Mouse (Mus musculus) cerebellum, adult 11-12 months (tissue): Measurements from ENCODE around the gene Ltf.

Experiments used
- DNase-seq: peaks from one replicate; pipeline ENCODE4 v3.0.0; 2022

The Ltf gene

DNA sequence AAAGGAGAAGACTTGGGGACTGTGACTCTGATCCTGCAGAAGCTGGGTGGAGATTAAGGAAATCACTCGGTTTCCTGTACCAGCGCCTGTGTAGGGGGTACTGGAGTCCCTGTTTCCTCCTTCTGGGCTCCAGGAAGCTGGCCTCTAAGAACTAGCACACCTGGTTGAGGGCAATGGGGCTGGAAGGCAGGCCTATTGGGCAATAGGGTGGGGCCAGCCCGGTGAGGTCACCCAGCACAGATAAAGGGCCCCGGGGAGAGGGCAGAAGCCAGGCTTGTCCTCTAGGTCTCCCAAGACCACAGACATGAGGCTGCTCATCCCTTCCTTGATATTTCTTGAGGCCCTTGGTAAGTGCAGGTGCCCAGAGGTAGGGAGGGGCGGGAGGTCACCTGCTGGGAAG, at the start of gene Ltf:
Gene Ltf, plus strand, starts transcription at position 250 of the 400 bp plus-strand sequence.
- DNase-seq: no peak

DNA sequence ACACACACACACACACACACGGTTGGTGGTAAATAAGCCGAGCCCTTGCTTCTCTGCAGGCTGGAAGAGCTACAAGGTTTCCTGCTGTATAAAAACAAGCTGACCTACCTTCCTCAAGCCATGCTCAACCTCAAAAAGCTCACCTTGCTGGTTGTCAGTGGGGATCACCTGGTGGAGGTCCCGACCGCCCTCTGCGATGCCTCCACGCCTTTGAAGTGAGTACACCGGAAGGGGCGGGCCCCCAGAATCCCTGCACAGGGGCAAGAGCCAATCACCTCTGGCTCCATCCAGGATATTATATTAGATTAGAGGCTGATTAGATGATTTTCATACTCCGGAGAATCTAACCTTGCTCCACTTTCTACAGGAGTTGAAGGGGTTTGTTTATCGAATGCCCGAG, 39.7 kb upstream of the Ltf start:
- DNase-seq: no peak

DNA sequence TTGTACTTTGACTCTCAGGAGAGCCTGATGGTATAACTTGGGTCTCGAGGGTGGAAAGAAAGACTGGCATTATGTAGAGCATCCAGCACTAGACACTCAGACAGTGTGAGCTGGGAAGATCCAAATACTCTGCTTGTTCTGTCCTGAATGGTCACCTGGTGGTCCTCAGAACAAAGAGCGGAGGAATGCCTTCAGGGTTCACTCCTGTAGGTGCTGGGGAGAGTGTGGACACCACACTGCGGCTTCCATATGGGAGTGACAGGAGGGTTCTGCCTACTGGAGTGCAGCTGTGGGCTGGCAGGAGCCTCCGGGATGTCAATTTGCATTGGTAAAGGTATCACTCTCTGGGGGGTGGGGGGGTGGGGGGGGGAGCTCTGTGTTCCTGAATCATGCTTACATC, 36.7 kb upstream of the Ltf start:
- DNase-seq: no peak

DNA sequence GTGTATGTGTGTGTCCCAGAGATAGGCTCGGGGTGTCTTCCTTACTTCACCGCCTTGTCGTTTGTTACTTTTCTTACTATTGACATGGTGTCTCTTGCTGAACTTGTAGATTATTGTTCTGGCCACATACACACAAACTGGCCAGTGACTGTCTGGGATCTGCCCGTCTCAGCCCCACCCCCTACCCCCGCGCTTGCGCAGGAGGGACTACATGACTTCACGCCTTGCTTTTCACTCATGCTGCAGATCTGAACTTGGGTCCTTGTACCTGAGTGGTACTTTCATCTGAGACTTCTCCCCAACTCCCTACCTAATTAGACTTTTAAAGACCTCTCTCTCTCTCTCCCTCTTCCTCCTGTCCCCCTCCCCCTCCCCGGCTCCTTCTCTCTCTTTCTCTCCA, 35.0 kb upstream of the Ltf start:
- no peak for DNase-seq

DNA sequence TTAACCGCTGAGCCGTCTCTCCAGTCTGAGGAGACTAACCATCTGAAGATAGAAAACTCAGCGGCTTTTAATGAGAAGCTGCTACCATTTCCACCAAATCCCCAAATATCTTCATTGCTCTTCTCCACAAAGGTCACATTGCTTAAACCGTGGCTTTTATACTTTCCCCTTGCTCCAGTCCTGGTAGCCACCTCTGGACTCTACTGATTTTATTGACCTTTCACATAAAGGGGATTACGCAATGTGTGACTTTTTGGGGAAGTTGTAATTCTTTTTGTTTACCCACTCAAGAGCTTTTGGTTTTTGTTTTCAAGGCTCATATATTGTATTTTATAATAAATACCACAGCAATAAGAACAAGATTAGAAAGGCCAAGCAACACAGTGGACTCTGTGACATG, 33.5 kb upstream of the Ltf start:
- no peak for DNase-seq

DNA sequence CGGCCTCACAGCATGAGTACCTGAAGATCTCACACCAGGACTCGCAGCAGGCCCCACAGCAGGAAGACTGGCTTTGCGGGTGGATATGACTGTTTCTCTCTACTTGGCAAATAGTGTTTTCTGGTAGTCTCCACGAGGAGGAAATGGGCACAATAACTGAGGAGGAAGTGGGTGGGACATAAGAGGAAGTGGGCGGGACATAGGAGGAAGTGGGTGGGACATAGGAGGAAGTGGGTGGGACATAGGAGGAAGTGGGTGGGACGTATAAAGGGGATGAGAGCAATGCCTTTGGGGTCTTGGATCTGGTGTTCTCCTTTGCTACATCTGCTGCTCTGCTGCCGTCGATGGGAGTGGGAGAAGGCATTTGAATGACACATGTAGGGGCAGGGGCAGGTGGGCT, 33.1 kb upstream of the Ltf start:
- no peak for DNase-seq

DNA sequence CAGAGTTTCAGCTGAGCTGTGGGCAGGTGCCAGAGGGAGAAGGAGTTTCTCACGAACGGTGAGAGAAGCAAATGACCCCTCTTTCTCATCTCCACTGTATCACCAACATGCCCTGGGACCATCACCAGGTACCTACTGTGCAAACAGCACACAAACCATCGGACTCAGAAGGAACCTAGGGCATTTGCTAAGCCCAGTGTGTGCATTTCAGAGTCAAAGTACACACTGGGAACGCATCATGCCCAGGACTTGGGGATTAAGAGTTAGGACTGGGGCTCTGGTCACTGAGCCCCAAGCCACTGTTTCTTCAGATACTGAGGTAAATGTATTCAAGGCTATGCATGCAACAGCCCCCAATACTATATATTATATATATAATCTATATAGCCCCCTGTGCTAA, 31.7 kb upstream of the Ltf start:
- DNase-seq: no peak

DNA sequence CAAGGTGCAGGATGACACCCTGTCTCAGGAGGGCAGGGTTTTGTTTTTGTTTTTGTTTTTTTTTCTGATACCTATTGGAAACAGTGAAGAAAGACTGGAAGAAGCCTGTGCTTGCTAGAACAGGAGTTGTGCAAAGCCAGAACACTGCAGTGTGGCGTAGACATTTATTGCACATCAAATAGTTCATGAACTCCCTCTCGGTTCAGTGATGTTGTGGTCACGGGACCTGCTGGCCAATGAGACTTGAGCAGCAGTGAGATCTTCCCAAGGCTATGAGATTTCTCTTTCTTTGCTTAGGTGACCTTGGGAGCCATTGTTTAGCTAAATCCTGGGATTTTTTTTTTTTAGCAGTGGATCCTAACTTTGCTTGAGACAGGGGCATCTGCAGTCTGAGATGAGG, 31.0 kb upstream of the Ltf start:
- DNase-seq: no peak

DNA sequence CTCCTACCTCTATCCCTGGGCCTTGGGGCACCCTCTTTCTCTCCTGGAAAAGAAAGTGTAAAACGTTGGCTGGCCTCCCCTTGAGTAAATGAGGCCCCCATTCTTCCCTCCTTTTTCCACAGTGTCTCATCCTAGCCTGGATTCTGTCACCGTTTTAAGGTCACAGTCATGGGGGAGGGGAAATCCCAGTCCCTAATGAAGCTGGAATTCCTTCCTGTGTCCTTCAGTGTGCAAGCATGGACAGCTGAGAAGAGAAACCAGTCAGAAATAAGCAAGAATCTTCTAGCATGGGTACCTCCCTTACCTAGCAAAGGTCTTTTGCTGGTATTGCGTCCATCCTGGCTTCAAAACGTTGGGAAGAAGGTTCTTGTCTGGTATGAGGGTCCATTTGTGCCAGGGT, 29.9 kb upstream of the Ltf start:
- no peak for DNase-seq

DNA sequence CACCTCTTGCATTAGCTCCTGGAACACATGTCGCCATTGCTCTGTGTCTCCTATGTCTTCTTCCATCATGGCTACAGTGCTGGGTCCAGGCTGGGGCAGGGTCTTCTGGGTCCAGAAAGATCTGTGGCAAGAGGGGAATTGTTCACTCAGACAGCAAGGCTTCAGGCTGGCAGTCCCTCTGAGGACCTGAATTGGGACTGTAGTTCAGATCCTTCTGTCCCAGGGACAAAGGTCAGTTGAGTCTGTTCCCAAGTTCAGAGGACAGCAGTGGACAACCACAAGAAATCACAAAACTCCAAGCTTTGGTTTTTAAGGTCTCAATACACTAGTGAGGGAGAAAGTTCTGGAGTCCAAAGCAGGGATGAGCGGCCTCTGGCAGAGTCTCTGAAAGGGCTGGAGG, 29.5 kb upstream of the Ltf start:
- no peak for DNase-seq

DNA sequence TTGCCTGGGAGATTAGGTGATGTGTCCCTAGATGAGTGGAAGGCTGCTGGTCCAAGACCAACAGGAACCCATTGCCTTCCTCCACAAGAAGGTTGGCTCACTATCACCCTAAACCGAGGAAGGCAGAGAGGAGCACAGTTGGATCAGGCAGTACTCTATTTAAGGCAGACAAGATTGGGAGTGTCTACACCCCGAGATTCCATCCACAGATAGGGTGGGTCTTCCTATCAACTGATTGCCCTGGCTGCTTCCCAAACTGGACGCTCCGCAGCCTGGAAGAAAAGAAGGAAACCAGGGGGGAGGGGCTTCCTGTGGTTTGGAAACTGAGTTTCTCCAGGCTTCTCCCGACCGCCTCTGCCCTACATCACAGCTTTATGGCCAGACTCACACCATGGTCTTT, 28.9 kb upstream of the Ltf start, which contains the start of gene Rtp3:
Gene Rtp3, minus strand, starts transcription at position 380 of the 400 bp plus-strand sequence.
- no peak for DNase-seq

DNA sequence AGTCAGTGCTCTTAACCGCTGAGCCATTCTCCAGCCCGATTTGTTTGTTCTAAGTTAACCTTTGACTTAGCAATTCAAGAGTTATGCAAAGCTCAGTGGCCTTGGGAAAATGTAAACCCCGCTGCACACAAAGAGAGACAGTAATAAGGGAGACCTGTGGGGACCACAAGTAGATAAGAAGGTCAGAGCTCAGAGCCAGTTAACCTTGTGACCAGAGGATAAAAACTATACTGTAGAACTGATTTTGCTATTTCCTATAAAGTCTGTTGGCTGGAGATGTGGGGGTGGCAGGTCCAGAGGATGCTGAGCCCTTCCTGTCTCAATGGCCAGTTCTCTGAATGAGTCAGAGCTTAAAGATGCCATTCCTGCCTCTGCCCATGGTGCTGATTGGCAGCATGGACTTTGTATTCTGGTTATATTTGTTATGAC, 25.8 kb upstream of the Ltf start:
- no peak for DNase-seq

DNA sequence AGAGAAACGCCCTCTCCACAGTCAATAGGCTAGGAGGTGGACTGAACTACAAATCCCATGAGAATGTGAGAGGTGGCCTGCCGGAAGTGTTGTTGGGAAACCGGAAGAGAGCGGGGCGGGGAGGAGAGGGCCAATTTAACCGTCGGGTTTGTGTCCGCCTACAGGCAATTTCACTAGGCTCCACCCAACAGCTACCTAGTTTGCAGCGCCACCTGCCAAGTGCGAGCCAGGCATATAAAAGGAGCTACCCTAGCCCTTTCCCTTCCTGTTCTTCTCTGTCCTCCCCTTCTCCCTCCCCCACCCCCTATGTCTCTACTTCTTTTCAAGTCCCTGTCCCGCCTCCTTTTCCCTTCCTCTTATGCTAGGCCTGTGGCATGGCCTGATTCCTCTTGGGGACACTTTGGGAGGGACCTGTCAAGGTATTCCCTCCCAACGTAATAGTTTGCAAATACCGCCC, 24.3 kb upstream of the Ltf start:
- peak; percentile 66 for DNase-seq

DNA sequence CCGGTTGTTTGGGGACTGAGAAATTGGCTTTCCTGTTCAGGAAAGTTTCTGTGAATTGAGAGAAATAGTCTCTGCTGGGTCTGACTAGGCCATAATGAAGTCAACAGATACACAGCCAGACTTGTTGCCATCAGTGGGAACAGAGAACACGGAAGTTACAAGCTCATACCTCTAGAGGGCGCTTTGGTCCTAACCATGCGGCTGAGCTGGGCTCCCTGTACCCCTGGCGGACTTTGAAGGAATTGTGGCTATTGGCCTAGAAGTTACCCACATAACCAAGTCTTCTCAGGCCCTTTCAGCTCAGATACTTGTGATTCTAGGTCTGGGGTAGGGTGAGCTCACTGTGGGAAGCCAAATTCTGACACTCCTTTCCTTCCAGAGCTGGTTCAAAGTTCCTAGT, 21.8 kb upstream of the Ltf start:
- DNase-seq: peak; percentile 23

DNA sequence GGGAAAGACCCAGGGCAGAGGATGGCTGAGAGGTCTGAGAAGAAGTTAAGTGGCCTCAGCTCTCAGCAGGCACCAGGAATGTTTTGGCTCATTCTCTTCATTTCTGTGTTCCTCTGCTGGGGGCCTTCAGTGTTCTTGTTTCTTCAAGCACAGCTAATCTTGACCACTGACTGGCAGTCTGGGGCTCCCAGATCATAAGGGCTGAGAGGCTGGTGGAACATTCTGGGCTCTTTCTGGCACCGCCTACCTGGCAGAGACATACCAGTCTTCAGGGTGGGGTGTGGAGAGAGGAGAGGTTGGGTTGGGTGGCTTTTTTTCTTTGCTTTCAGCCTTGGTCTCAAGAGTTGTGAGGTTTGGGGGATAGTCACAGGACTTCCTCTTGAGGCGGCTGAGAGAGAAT, 20.0 kb upstream of the Ltf start:
- DNase-seq: no peak

DNA sequence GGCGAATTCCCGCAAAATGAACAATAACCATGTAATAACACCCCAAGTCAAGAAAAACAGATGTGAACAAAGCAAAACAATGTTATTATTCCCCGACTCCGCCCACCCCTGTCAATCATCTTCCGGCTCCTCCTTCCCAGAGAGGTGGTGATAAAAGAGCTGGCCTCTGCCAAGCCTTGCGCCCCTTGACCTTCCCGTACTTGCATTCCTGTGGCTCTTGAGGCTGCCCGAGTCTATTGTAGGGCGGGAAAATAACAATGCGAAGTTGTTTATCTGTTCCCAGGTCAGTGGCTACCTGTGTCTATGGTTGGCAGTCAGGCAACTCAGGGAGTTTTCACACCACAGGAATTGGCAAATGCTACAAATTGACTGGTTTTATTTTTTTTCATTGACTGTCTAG, 19.2 kb upstream of the Ltf start:
- no peak for DNase-seq

DNA sequence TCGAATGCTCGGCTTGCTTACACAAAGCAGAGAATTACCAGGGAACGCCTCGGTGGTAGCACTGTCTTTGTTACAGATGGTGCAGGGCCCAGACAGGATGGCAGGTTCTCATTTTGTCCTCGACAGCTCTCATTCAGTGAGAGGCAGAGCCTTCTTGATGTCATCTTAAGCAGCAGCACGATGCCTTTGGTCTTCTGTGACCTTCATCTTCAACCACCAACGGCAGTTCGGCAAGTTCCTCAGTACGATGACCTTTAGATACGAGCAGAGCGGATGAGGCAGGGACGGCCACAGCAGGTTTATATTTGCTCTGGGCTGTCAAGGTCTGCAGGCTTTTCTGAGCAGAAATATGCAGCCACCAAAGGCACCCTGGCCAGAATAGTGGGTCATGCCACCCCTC, 17.4 kb upstream of the Ltf start:
- no peak for DNase-seq

DNA sequence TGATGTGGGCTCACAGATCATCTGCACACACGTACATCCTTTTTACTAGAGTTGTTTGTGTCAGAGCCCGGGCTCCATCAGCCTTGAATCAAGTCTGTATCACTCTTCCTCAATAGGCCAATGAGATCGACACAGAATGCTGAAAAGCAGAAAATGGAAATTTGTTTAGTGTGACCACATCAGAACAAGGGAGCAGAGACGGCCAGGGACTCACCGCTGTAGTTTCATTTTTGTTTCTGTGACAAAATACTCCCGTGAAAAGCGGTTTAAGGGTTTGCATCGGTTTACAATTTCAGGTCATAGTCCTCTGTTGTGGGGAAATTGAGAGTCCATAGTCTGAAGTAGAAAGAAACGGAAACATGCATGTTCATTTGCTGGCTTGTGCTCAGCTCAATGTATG, 15.8 kb upstream of the Ltf start:
- DNase-seq: no peak

DNA sequence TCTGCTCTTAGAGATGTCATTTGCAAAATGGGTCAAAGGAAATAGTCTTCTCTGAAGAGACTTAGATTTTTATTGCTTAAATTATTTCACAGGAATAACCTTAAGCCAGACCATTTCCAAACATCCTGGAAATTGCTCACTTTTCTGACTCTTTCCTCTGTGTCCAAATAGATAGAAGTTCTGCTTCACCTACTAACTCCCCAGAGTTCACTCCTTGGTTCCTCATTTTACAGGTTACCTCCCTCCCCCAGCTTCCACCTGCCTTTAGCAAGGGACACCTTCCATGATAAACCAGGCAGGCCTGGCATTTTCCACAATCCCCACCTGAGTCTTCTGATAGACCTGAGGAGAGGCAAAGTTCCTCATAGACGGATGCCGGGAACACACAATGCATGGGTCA, 12.5 kb upstream of the Ltf start:
- DNase-seq: no peak

DNA sequence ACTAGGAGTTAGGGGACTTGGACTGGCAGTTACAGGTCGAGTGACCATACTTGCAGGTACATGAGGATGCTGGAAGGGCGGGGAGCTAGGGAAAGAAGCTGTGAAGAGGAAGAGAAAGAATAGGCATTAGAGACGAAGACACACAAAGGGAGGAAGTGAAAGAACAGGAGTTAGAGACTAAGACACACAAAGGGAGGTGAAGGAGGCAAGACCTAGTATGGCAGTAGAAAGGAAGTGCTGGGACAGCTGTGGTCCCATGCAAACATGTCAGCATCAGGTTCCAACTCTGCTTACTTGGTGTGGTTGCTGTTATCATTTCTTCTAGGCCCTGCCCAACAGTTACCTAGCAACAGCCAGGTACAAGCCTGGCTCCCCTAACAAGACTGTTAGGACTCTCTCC, 9.3 kb upstream of the Ltf start:
- no peak for DNase-seq

DNA sequence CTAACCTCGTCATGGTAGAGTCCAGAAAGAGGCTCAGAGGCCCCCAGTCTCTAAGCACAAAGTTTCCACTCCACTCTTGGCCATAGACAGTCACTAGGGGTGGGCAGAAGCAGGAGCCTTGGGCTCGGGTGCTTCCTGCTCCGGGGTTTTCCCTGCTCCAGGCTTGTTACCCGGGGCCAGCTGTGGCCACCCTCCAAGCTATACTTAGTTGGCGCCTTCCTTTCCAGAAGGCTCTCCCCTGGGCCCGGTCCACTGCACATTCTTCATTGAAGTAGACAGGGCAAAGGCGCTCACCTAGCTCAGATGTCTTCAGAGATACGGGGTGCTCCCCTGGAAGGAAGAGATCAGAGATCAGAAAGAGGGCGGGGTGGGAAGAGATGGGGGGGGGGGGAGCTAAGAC, 7.5 kb upstream of the Ltf start:
- DNase-seq: no peak

DNA sequence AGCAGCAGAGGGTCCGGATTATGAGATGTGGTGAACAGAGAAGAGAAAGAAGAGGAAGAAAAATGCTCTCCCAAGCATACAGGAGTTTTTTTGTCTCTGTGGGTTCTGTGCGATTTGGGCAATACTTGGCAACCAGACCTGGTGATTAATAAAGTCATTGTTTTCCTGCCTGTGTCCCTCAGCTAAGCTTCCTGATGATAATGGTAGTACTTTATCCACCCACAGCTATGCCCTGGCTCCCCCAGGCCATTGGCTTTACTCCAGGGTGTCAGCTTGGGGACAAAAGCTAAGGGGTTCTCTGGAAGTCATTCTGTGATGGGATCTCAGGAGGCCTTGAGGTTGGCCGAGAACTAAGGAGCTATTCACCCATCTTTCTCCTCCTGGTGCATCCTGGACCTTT, 7.0 kb upstream of the Ltf start:
- no peak for DNase-seq

DNA sequence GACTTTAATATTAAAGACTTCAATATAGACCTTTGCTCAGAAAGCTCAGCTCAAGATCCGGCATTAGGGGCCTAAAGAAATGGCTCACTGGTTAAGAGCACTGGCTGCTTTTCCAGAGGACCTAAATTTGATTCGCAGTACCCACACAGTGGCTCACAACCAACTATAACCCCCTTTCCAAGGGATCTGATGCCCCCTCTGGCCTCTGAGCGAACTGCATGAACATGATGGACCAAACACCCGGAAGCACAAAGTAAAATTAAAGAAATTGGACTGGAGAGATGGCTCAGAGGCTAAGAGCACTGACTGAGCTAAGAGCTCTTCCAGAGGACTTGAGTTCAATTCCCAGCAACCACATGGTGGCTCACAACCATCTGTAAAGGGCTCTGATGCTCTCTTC, 3.4 kb upstream of the Ltf start:
- no peak for DNase-seq

DNA sequence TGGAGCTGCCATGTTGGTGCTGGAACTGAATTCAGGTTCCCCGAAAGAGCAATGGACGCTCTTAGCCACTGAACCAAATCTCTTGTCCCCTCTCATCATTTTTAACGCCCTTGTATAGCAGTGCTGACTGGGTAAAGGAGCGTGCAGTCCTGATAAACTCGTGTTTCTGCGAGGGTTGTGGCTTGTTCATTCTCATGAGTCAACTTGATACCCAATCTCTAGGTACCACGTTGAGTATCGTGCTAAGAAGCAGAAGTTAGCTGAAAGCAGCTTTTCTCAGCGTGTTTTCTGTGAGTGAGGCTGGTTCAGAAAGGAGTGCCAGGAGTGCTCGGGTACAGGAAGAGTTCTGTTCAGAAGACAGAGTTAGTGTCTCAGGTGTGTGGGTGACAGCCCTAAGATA, 7.7 kb downstream of the Ltf start:
- no peak for DNase-seq

DNA sequence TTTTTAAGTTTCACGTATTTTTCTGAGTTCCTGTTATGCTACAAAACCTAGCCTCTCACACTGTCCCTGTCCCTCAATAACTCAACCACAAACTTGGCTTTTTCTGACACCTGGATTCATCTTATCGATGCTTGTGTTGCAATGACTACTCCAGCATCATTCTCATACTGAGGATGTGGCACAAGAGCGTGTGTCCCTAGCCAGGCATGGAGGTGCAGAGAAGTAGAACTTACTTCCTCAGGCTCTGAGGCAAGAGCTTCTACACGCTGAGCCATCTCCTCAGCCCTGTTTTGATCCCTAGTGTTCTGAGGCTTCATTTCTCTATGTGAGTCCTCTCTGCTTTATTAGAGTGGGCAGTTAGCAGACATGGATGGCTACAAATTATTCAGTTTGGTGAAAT, 14.6 kb downstream of the Ltf start:
- no peak for DNase-seq

DNA sequence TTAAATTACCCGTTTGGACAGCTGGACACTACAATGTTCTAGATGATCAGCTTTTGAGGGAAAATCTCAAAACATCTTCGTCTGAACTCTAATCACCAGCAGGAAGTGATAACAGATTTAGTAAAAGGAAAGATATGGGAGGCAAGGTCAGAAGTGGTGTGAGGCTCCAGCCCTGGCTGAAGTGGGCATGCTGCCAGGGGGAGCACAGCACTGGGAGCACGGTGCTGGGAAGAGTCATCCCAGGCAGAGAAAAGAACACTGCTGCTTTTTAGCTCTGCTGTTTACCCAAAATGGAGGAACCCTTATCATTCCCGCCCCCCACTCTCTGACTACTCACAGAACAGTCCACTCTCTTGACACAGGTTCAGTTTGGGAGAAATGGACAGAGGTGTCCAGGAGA, 20.9 kb downstream of the Ltf start:
- DNase-seq: no peak
